Comparison of ENCODE assay signal across 10 mouse cellular contexts in genomic region chr2:181763006-181763830, GRCm38 (mm10). TPM values are rescaled to one million over a fixed set of nuclear protein-coding genes. Genes with fewer than 3 reads are reported as not detected.
DNase-seq lines count a peak whose midpoint lies in the region; ATAC-seq lines count a peak whose summit lies in the region.
"Had no signal": no experiment of that assay in that cellular context is flagged by ENCODE, and none has a peak within 500 bp of the region (broad histone marks: within the 10 kb centered on the region; RNA-seq: fewer than 3 reads in every experiment).

Gene Myt1 (plus strand): TSS chr2:181763332.

- no peaks in the 10 kb centered on the region for H3K36me3 ChIP-seq in lung, embryonic 15.5 days
- H3K36me3 ChIP-seq in forebrain, embryonic 16.5 days (ENCODE audit: control insufficient read depth, insufficient read depth) = no peaks in the 10 kb centered on the region
- H3K36me3 ChIP-seq: kidney, embryonic 15.5 days had no signal

- H3K9me3 ChIP-seq in lung, embryonic 15.5 days = no peaks in the 10 kb centered on the region
- no peaks in the 10 kb centered on the region for H3K9me3 ChIP-seq in forebrain, embryonic 16.5 days (ENCODE audit: control insufficient read depth, low read length)
- H3K9me3 ChIP-seq: kidney, embryonic 15.5 days had no signal

- ATAC-seq in lung, embryonic 15.5 days (ENCODE audit: borderline replicate concordance, extremely low read depth, low FRiP score, low TSS enrichment) = 0 out of 2 replicates have a peak, but pooled peaks have one; percentile 14
- ATAC-seq in forebrain, embryonic 16.5 days = peak; percentile 66
- no peak for ATAC-seq in erythroblast, adult 5-6 weeks (replicated peaks; ENCODE audit: low FRiP score, poor library complexity, severe bottlenecking)

- 46% methylated on average over 8 of the region's 8 CpGs for WGBS in lung, embryonic 15.5 days
- WGBS in forebrain, embryonic 16.5 days = 6% methylated on average over 8 of the region's 8 CpGs

- H3K27me3 ChIP-seq in lung, embryonic 15.5 days = no peaks in the 10 kb centered on the region
- no peaks in the 10 kb centered on the region for H3K27me3 ChIP-seq in forebrain, embryonic 16.5 days (replicated peaks; ENCODE audit: control insufficient read depth, insufficient read depth, low read length)

- H3K4me1 ChIP-seq in lung, embryonic 15.5 days = no peaks in the 10 kb centered on the region
- H3K4me1 ChIP-seq in forebrain, embryonic 16.5 days (replicated peaks; ENCODE audit: control insufficient read depth, insufficient read depth, low read length) = peaks cover 45% of the 10 kb centered on the region
- H3K4me1 ChIP-seq: kidney, embryonic 15.5 days had no signal

- no peak within 1 kb of the TSS for H3K4me2 ChIP-seq in lung, embryonic 15.5 days
- peak within 1 kb of the TSS; percentile 83 for H3K4me2 ChIP-seq in forebrain, embryonic 16.5 days (ENCODE audit: low read length)
- H3K4me2 ChIP-seq: kidney, embryonic 15.5 days had no signal

- DNase-seq in lung, postnatal 36 days = no peak
- DNase-seq in mesoderm, embryonic 11.5 days (ENCODE audit: low read depth, low spot score) = peak; percentile 62
- no peak for DNase-seq in kidney, adult 11 months
- no peak for DNase-seq in kidney, adult 8-10 months
- DNase-seq: lung, postnatal 4 days had no signal

- no peak within 1 kb of the TSS for H3K27ac ChIP-seq in lung, embryonic 15.5 days
- H3K27ac ChIP-seq in forebrain, embryonic 16.5 days (ENCODE audit: low read length) = peak within 1 kb of the TSS; percentile 61
- H3K27ac ChIP-seq: kidney, embryonic 15.5 days had no signal

- no peak within 1 kb of the TSS for H3K9ac ChIP-seq in lung, embryonic 15.5 days
- peak within 1 kb of the TSS; percentile 37 for H3K9ac ChIP-seq in forebrain, embryonic 16.5 days (replicated peaks; ENCODE audit: low read depth, low read length)
- H3K9ac ChIP-seq: kidney, embryonic 15.5 days had no signal

- no peak within 1 kb of the TSS for H3K4me3 ChIP-seq in lung, embryonic 15.5 days
- peak within 1 kb of the TSS; percentile 32 for H3K4me3 ChIP-seq in forebrain, embryonic 16.5 days (replicated peaks; ENCODE audit: low read length)
- H3K4me3 ChIP-seq: kidney, embryonic 15.5 days had no signal

RNA-seq across cellular contexts. Expression of gene Myt1, which starts in this region (rescaled TPM):
- 0.06 and 0.19 TPM in 2 replicates for polyA plus RNA-seq in lung, embryonic 15.5 days (2015; fragmentation: Nextera tagmentation; extraction: Ambion mirVana)
- 24.1 and 24.2 TPM in 2 replicates for polyA plus RNA-seq in forebrain, embryonic 16.5 days (2015; fragmentation: Nextera tagmentation; extraction: Ambion mirVana)
- not detected in 2 replicates for total RNA-seq in erythroblast, adult 5-6 weeks (2015; ENCODE audit: low replicate concordance)
- total RNA-seq in erythroblast, adult 5-6 weeks (2017; ENCODE audit: low replicate concordance) = not detected in 2 replicates
- polyA plus RNA-seq: spleen, adult 2 months had no signal

Comparison
In these comparisons a context has a peak if more than half of its experiments do, and no peak if none do; other contexts are left out.
1. RNA of gene Myt1 (polyA plus RNA-seq): 24.1 to 24.2 TPM in forebrain, embryonic 16.5 days; 0.06 to 0.19 TPM in lung, embryonic 15.5 days; every median in the first group is over 10 times any median in the second.
2. Peak in ATAC-seq in lung, embryonic 15.5 days; RNA of the gene not detected or under 1 TPM.